Mouse (Mus musculus) erythroblast, embryonic 14.5 days (primary cell): ENCODE results near the gene Pou6f2.

Experiments
- GATA1 ChIP-seq: IDR thresholded peaks from 2 replicates; pipeline ENCODE4 v1.6.1; 2012; ENCODE audit warnings: low read length, inconsistent platforms, mixed read lengths
- TAL1 ChIP-seq: IDR thresholded peaks from 3 replicates; pipeline ENCODE4 v1.6.1; 2012; ENCODE audit warnings: low read length, inconsistent platforms, mixed read lengths

- TF ChIP-seq GATA1, result no peak
- no peak for TF ChIP-seq TAL1
Measured at GRCm38 (mm10) chr13:18323407-18323806, 74.1 kb downstream of the Pou6f2 start.
